Mouse (Mus musculus) adrenal gland, adult 18-20 months (tissue): ENCODE measurements around the gene Gm38392. TPM values are rescaled to one million over a fixed set of nuclear protein-coding genes. Genes with fewer than 3 reads are reported as not detected.
"Not testable (repeated sequence)": the region's sequence is repeated elsewhere in the genome, so short reads cannot be mapped to it uniquely, and the experiment has no call there.

Experiments used
- DNase-seq, 2 experiments: peaks; one replicate each; pipeline ENCODE4 v3.0.0; 2021 to 2022; ENCODE audit warnings: low spot score in 2 of 2
- total RNA-seq, 2 experiments: library from RNA; stranded (reverse); gene quantifications; 1 replicate in 1 of 2; 2 replicates in 1 of 2; pipeline ENCODE4 v1.2.3; 2021

The Gm38392 gene
- total RNA-seq, 2 experiments from 2014 or later = 0.58 to 1.0 TPM

GRCm38 (mm10) chr3:88281141-88281916, 5.7 kb downstream of the Gm38392 start:
- not testable (repeated sequence) for DNase-seq

GRCm38 (mm10) chr3:88280035-88280434, 7.0 kb downstream of the Gm38392 start:
- DNase-seq = no peak

- no peak for DNase-seq
These were observed 10.4 kb downstream of the Gm38392 start for GRCm38 (mm10) chr3:88276529-88277143.

GRCm38 (mm10) chr3:88276121-88276520, 10.9 kb downstream of the Gm38392 start:
- no peak for DNase-seq

- no peak for DNase-seq
These were observed 13.0 kb downstream of the Gm38392 start for GRCm38 (mm10) chr3:88274002-88274401.

- no peak for DNase-seq
These were observed 15.2 kb downstream of the Gm38392 start for GRCm38 (mm10) chr3:88271859-88272258.

GRCm38 (mm10) chr3:88271298-88271697, 15.7 kb downstream of the Gm38392 start:
- DNase-seq = not testable (repeated sequence)

- DNase-seq = no peak
These were observed 18.0 kb downstream of the Gm38392 start for GRCm38 (mm10) chr3:88268991-88269390.

- not testable (repeated sequence) for DNase-seq
These were observed 19.0 kb downstream of the Gm38392 start for GRCm38 (mm10) chr3:88268014-88268413.

- DNase-seq = no peak
These were observed 24.7 kb downstream of the Gm38392 start for GRCm38 (mm10) chr3:88262346-88262745.

GRCm38 (mm10) chr3:88256382-88256781, 30.6 kb downstream of the Gm38392 start:
- DNase-seq = no peak

GRCm38 (mm10) chr3:88255950-88256349, 31.1 kb downstream of the Gm38392 start:
- no peak for DNase-seq

- DNase-seq = peak; percentile 61 to 63
These were observed 32.6 kb downstream of the Gm38392 start, which contains the start of gene Rhbg for GRCm38 (mm10) chr3:88254268-88254926. Gene Rhbg (minus strand): TSS chr3:88254709.

GRCm38 (mm10) chr3:88252739-88253138, 34.3 kb downstream of the Gm38392 start:
- DNase-seq = no peak

GRCm38 (mm10) chr3:88248406-88248805, 38.6 kb downstream of the Gm38392 start:
- no peak for DNase-seq

- no peak for DNase-seq
These were observed 39.3 kb downstream of the Gm38392 start for GRCm38 (mm10) chr3:88247666-88248065.

- peak; percentile 76 to 85 for DNase-seq
These were observed 41.2 kb downstream of the Gm38392 start for GRCm38 (mm10) chr3:88245811-88246210.

GRCm38 (mm10) chr3:88244071-88244470, 42.9 kb downstream of the Gm38392 start:
- DNase-seq = peak; percentile 39 to 49

GRCm38 (mm10) chr3:88242531-88242930, 44.5 kb downstream of the Gm38392 start:
- peak; percentile 74 to 79 for DNase-seq

- no peak for DNase-seq
These were observed 45.8 kb downstream of the Gm38392 start for GRCm38 (mm10) chr3:88241045-88241786.

- no peak for DNase-seq
These were observed 47.6 kb downstream of the Gm38392 start for GRCm38 (mm10) chr3:88239446-88239845.
